Mouse (Mus musculus): ENCODE results near the gene Neu3. TPM values are rescaled to one million over a fixed set of nuclear protein-coding genes. Genes with fewer than 3 reads are reported as not detected.

Gene Neu3
- 1.9 and 2.1 TPM in 2 replicates for polyA plus RNA-seq (2016; fragmentation: Nextera tagmentation; extraction: Ambion mirVana)

DNA sequence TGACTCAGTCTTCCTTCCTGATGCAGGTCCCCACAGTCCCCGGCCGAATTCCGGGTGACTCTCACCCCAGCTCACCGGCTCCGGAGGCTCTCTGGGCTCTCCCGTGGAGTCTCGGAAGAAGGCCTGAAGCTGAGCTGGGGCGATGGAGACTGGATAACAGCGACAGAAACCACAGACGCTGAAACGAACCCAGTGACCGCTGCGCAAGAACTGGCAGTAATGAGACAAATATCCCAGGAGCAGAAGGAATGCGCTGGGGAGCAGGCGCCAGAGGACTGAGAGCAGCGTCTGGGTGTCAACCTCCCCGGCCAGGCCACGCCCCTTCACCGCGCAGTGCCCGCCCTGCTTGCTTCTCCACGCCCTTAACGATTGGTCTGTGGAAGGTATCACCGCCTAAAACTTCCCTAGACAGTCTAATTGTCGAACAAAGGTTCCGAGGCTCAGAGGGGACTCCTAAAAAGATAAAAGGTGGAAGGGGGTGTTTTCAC, at the start of gene Neu3:
TSS of gene Neu3 (minus strand) at position 335 of the 488 bp plus-strand sequence.
- H3K9me3 ChIP-seq: no peaks in the 10 kb centered on the region
- H3K4me3 ChIP-seq: peak within 1 kb of the TSS; percentile 62
- peak; percentile 90 for DNase-seq (ENCODE audit: low spot score)
- peak within 1 kb of the TSS; percentile 87 for H3K27ac ChIP-seq
- under 1% methylated on average over 26 of the region's 26 CpGs for WGBS
- H3K4me1 ChIP-seq (replicated peaks): peaks cover 13% of the 10 kb centered on the region
- H3K36me3 ChIP-seq: no peaks in the 10 kb centered on the region
- no peaks in the 10 kb centered on the region for H3K27me3 ChIP-seq (ENCODE audit: insufficient read depth, poor library complexity, severe bottlenecking)

DNA sequence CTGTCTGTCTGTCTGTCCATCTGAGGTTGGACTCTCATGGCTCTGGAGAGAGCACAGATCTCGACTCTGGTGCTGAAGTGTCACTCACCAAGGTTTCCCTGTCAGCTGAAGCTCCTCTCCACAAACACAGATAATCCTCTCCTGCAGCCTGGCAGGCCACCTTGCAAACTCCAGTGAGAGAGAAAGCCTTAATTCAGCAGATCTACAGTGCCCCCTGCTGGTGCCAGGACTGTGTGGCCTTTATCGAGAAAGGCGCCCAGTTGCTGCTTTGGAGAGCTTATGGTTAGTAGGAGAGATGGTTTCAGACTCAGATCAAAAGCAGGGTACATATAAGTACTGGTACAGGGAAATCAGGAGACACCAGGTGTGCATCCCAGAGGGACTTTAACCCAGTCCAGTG, 48.1 kb upstream of the Neu3 start:
- Histone ChIP-seq H3K27me3 (ENCODE audit: insufficient read depth, poor library complexity, severe bottlenecking) (no peaks in the 10 kb centered on the region), H3K9me3 (no peaks in the 10 kb centered on the region), H3K27ac (no peak overlapping the region), H3K4me1 (replicated peaks) (no peaks in the 10 kb centered on the region; the same call in 1 of the 2 replicates), H3K36me3 (no peaks in the 10 kb centered on the region), H3K4me3 (no peak overlapping the region)
- WGBS: 3% methylated on average over 3 of the region's 3 CpGs
- peak; percentile 85 for DNase-seq (ENCODE audit: low spot score)

DNA sequence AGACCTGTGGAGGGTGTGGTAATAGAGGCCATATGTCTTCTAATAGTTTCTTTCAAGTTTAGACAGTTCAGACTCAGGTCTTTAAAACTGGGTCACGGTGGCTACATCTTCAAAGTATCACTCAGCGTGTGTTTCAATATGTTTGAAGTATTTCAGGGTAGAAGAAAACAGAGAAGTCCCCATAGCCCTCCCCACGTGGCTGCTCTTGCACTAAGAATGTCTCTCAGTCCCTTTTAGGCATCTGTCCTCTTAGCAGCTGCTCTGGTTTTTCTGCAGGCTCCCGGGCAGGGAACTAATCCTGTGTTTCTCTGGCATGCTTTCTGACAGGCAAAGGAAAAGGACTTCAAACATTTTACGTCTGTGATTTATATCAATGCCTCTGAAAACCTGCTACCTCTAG, 47.7 kb upstream of the Neu3 start:
- WGBS: 53% methylated on average over 5 of the region's 5 CpGs
- Histone ChIP-seq H3K4me1 (replicated peaks) (no peaks in the 10 kb centered on the region; the same call in 1 of the 2 replicates), H3K27me3 (ENCODE audit: insufficient read depth, poor library complexity, severe bottlenecking) (no peaks in the 10 kb centered on the region), H3K9me3 (no peaks in the 10 kb centered on the region), H3K27ac (no peak overlapping the region), H3K36me3 (no peaks in the 10 kb centered on the region), H3K4me3 (no peak overlapping the region)
- no peak for DNase-seq (ENCODE audit: low spot score)

DNA sequence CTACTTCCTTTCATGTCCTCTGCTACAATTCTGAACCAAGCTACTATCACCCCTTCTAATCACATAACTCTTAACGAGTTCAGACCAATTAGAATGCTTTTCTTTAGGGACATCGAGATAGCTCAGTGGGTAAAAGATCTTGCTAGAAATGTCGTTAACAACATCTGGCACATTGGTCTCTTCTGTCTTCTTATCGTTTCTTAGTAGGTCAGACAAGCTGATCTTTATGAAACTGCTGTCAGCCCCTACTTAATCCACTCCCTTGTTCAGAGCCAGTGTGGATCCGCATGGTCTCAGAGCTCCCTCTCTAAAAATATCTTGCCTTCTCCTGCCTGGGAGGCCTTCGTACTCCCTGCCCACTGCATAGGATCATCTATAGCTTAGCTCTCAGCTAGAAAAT, 45.7 kb upstream of the Neu3 start:
- H3K27me3 ChIP-seq (ENCODE audit: insufficient read depth, poor library complexity, severe bottlenecking): no peaks in the 10 kb centered on the region
- H3K4me1 ChIP-seq (replicated peaks): no peaks in the 10 kb centered on the region; the same call in 1 of the 2 replicates
- H3K4me3 ChIP-seq: no peak overlapping the region
- WGBS: 82% methylated on average over 6 of the region's 6 CpGs
- no peak overlapping the region for H3K27ac ChIP-seq
- H3K9me3 ChIP-seq: no peaks in the 10 kb centered on the region
- H3K36me3 ChIP-seq: no peaks in the 10 kb centered on the region
- no peak for DNase-seq (ENCODE audit: low spot score)

DNA sequence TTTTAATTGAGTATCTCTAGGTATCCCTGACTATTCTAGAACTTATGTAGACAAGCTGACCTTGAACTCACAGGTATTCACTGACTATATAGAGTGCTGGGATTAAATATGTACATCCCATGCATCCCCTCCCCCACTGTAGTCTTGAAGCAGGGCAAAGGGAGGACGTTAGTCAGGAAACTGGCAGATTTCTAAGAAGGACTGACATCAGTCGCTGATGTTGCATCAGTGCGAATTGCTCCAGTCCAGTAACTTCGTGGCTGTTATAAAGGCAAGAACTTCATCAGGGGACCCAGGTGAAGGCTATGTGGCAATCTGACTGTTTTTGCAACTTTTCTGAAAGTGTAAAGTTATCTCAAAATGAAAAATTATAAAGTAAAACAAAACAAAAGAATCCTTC, 41.1 kb upstream of the Neu3 start:
- Histone ChIP-seq H3K9me3 (no peaks in the 10 kb centered on the region), H3K4me1 (replicated peaks) (peaks cover 17% of the 10 kb centered on the region), H3K4me3 (no peak overlapping the region), H3K36me3 (no peaks in the 10 kb centered on the region), H3K27ac (no peak overlapping the region), H3K27me3 (ENCODE audit: insufficient read depth, poor library complexity, severe bottlenecking) (no peaks in the 10 kb centered on the region)
- WGBS: 75% methylated on average over 4 of the region's 4 CpGs
- no peak for DNase-seq (ENCODE audit: low spot score)

DNA sequence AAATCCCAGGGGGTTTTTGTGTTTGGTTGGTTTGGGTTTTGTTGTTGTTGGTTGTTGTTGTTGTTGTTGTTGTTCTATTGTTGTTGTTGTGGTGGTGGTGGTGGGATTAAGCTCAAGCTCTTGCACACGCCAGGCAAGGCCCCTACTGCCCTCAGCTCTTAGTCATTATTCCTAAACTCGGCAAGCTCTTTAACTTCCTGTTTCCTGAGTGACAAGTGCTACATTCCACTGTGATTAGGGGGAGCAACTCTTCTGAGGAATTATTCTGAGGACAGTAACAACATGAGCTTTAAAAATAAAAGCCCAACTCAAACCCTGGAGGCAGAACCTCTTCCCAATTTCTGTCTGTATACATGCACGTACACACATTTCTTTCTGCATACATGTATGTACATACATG, 37.0 kb upstream of the Neu3 start:
- DNase-seq (ENCODE audit: low spot score): no peak
- WGBS: 53% methylated on average over 3 of the region's 3 CpGs

DNA sequence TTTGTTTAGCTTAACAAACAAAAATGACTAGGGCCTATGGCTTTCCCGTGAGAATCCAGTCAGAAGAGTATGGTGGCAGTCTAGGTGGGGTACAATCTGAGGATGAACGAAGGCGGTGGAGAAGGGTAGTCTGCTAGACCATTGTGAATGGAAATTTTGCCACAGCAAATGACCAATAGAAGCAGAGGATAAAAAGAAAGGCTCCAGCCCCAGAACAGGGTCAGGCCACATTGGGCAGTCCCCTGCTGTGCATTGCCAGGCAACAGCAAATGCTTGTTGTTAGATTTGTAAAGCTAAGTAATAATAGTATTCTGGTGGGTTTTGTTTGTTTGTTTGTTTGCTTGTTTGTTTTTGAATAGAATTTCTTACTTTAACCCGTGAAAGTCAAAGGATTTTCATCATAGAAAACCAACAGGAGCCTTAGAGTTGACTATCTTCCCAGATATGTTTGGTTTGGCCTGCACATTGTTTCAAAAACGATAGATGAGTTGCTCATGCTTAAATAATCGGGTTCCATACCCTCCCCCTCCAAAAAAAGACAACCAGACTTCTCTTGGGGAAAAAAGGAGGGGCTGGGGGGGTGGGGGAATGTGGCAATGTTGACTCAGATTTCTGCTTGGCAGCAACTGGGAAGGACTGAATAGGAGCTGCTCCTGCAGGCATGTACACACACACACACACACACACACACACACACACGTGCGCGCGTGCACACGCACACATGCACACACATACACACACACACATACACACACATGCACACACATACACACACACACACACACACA, 36.2 kb upstream of the Neu3 start:
- peaks cover 30% of the 10 kb centered on the region for H3K4me1 ChIP-seq (replicated peaks)
- no peak overlapping the region for H3K4me3 ChIP-seq
- no peaks in the 10 kb centered on the region; the same call in 1 of the 2 replicates for H3K27me3 ChIP-seq (ENCODE audit: insufficient read depth, poor library complexity, severe bottlenecking)
- H3K36me3 ChIP-seq: no peaks in the 10 kb centered on the region
- H3K9me3 ChIP-seq: no peaks in the 10 kb centered on the region
- peak; percentile 65 for DNase-seq (ENCODE audit: low spot score)
- peak overlapping the region; percentile 83 for H3K27ac ChIP-seq
- 39% methylated on average over 11 of the region's 11 CpGs for WGBS

More for the DNA sequence above, 37.0 kb upstream of the Neu3 start:
- H3K27ac ChIP-seq: peak overlapping the region; percentile 83
- no peaks in the 10 kb centered on the region for H3K9me3 ChIP-seq
- no peaks in the 10 kb centered on the region for H3K36me3 ChIP-seq
- no peaks in the 10 kb centered on the region; the same call in 1 of the 2 replicates for H3K27me3 ChIP-seq (ENCODE audit: insufficient read depth, poor library complexity, severe bottlenecking)
- H3K4me1 ChIP-seq (replicated peaks): peaks cover 30% of the 10 kb centered on the region
- no peak overlapping the region for H3K4me3 ChIP-seq

DNA sequence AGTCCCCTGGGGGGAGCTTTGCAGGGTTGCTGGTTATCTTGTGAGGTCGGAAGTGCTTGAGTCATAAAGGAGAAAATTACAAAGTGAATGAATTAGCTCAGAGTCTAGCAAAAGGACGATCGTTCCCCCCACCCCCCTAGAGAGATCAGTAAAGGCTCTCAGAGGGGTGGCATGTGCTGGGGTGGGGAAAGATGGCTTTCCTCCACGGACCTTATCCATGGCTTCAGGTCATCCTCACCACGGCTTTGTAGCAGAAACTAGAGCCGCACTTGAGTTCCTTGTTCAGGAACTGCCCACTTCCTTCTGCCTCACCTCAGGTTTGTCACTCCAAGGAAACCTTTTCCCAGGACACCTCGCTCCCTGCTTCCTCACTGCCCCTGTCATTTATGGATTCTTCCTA, 35.1 kb upstream of the Neu3 start, which contains the start of gene Spcs2:
TSS of gene Spcs2 (minus strand) at position 101 of the 400 bp plus-strand sequence.
- H3K4me1 ChIP-seq (replicated peaks): peaks cover 36% of the 10 kb centered on the region
- H3K27me3 ChIP-seq (ENCODE audit: insufficient read depth, poor library complexity, severe bottlenecking): no peaks in the 10 kb centered on the region; the same call in 1 of the 2 replicates
- no peaks in the 10 kb centered on the region for H3K9me3 ChIP-seq
- no peak for DNase-seq (ENCODE audit: low spot score)
- H3K27ac ChIP-seq: peak within 1 kb of the TSS; percentile 83
- no peak within 1 kb of the TSS for H3K4me3 ChIP-seq
- 57% methylated on average over 7 of the region's 7 CpGs for WGBS
- H3K36me3 ChIP-seq: no peaks in the 10 kb centered on the region

DNA sequence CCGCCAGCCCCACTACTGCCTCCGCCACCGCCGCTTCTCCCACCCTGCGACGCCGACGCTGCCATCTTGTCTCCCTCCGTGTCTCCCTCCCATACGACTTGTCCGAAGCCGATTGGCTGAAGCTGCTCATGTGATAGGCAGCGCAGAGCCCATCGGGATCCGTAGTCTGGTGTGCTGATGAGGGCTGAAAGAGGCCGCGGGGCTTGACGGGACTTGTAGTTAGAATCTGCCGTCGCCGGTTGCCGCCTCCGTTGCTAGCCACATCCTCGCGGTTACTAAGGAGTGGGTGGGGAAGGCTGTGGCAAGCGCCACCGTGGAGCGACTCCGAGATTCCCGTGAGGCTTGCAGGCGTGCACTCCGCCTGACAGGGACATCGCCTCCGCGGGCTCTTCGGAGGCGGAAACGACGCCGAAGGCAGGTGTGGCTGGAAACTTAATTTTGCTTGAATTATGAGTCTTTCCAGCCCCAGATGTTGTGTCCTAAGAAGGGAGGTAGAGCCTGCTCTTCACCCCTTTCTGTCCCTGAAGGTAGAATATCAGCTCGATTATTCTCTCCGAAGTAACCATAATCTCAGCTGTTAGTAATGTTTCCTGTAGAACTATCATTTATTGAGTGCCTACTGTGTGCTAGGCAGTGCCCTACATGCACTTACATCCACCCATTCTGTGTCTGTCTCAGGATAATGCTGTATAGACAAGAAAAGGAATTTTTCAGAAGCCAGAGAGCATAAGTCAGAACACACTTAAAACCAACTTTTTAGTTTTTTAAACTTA, 30.8 kb upstream of the Neu3 start, which contains the start of gene Xrra1:
TSS of gene Xrra1 (plus strand) at position 304 of the 773 bp plus-strand sequence.
- no peaks in the 10 kb centered on the region; the same call in 1 of the 2 replicates for H3K27me3 ChIP-seq (ENCODE audit: insufficient read depth, poor library complexity, severe bottlenecking)
- DNase-seq (ENCODE audit: low spot score): peak; percentile 99
- H3K27ac ChIP-seq: peak within 1 kb of the TSS; percentile 97
- H3K4me3 ChIP-seq: peak within 1 kb of the TSS; percentile 85
- no peaks in the 10 kb centered on the region for H3K9me3 ChIP-seq
- peaks cover 30% of the 10 kb centered on the region for H3K36me3 ChIP-seq
- H3K4me1 ChIP-seq (replicated peaks): peaks cover 35% of the 10 kb centered on the region
- WGBS: under 1% methylated on average over 42 of the region's 42 CpGs

DNA sequence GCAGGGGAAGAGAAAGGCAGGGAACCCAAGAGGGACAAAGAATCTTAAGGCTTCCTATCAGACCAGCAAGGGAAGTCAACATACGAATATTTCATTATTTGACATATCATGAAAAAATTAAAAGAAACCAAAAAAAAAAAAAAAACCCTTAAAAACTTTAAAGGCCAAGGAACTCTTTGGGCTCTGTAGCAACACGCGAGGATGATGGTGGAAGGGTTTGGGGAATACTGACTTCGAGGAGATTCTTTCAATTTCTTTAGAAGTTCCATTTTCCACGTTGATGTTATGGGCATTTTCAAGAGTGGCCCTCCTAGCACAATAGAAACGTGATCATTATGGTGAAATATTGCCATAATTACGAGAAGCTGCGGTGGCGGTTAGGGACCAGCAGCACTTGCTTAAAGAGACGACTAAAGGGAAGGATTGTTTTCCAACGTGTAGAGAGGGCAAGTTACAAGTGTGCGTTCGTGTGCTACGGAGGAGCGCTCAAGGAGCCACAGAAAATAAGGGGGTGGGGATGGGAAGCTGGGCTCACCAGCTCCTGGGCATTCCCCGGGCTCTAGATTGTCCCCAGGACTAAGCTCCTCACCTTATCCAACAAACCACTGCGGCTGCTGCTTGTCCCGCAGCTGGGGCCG, 30.1 kb upstream of the Neu3 start:
- Histone ChIP-seq H3K27me3 (ENCODE audit: insufficient read depth, poor library complexity, severe bottlenecking) (no peaks in the 10 kb centered on the region; the same call in 1 of the 2 replicates), H3K36me3 (peaks cover 37% of the 10 kb centered on the region), H3K4me3 (peak overlapping the region; percentile 85), H3K4me1 (replicated peaks) (peaks cover 28% of the 10 kb centered on the region), H3K9me3 (no peaks in the 10 kb centered on the region), H3K27ac (peak overlapping the region; percentile 97)
- 2% methylated on average over 19 of the region's 19 CpGs for WGBS
- no peak for DNase-seq (ENCODE audit: low spot score)

DNA sequence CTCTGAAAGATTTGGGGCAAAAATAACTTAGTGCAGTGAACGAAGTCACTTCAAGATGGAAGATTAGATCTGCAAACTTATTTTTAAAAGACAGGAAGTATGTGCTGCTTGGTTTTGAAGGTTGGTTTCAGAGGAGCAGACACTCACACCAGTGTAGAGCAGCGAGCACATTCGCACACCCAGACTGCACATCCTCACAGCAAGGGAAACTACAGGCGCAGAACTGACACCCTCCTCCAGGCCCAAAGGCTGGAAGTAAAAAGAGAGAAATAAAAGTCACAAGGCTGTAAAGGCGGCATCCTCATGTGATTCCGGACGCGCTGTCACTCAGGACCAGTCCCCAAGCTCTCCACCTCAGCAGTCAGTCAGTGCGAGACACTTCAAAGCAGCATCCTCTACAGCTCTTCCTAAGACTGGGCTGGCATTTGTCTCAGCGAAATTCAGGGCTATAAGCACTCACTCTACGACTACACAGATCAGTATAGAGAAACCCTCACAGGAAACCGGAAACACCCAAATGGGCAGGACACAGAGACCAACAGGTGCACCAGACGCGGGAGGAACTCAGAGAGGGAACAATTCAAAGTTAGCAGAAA, 28.1 kb upstream of the Neu3 start:
- Histone ChIP-seq H3K27me3 (ENCODE audit: insufficient read depth, poor library complexity, severe bottlenecking) (no peaks in the 10 kb centered on the region; the same call in 1 of the 2 replicates), H3K4me1 (replicated peaks) (peaks cover 29% of the 10 kb centered on the region), H3K27ac (no peak overlapping the region), H3K4me3 (0 out of 2 replicates have a peak overlapping the region, but pooled peaks have one; percentile 14), H3K9me3 (no peaks in the 10 kb centered on the region), H3K36me3 (peaks cover 52% of the 10 kb centered on the region)
- WGBS: 90% methylated on average over 14 of the region's 14 CpGs
- no peak for DNase-seq (ENCODE audit: low spot score)

DNA sequence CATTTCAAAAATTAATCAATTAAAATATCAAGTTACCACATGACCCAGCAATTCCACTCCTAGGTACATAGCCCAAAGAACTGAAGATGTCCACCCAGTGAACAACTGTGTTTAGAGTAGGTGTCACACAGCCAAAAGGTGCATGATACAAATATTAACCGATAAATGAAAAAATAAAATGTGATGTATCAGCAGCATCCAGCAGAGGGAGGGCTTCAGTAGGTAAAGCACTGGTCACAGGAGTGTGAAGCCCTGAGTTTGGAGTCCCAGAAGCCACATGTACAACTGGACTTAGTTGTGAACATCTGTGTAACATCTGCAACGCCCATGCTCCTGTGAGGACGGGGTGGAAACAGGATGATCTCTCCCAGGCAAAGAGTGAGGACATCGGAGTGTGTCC, 26.1 kb upstream of the Neu3 start:
- 92% methylated on average over 4 of the region's 4 CpGs for WGBS
- Histone ChIP-seq H3K36me3 (peaks cover 60% of the 10 kb centered on the region), H3K27ac (no peak overlapping the region)

More for the DNA sequence above, 26.1 kb upstream of the Neu3 start:
- no peak overlapping the region for H3K4me3 ChIP-seq
- no peak for DNase-seq (ENCODE audit: low spot score)
- H3K9me3 ChIP-seq: no peaks in the 10 kb centered on the region
- peaks cover 32% of the 10 kb centered on the region for H3K4me1 ChIP-seq (replicated peaks)
- no peaks in the 10 kb centered on the region for H3K27me3 ChIP-seq (ENCODE audit: insufficient read depth, poor library complexity, severe bottlenecking)
